Mouse (Mus musculus): Measurements from ENCODE around the gene Tmem213.

DNA sequence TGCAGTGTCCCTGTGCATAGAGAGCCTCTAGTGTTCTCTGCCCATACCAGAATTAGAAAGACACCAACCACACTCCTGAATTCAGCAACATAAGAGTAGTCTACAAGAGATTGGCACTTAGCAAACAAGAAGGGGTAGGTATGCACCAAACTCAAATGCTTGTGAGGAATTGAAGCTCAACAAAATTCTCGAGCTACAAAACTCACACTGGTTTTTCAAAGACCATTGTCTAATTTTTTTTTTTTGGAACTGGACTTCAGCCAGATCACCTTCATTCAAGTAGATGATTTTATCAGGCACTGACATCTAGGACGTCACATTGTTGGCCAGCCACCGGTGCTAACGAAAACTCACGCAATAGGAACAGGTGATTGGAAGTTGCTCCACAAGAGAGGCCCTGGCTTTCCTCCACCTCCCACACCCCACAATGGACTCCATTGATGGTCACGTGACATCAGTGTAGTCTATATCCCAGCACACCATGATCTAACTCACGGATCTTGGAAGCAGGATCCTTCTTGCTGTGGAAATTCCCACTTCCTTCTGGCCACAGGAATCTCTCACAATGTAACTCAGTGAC lies 6.7 kb upstream of the Tmem213 start:
- TF ChIP-seq CTCF (IDR thresholded peaks at IDR 0.05; ENCODE audit: insufficient read depth, low read depth, low read length) (no peak), POLR2A (IDR thresholded peaks at IDR 0.05; ENCODE audit: insufficient read depth, low read depth, low read length) (no peak)
